In the genomic region with DNA sequence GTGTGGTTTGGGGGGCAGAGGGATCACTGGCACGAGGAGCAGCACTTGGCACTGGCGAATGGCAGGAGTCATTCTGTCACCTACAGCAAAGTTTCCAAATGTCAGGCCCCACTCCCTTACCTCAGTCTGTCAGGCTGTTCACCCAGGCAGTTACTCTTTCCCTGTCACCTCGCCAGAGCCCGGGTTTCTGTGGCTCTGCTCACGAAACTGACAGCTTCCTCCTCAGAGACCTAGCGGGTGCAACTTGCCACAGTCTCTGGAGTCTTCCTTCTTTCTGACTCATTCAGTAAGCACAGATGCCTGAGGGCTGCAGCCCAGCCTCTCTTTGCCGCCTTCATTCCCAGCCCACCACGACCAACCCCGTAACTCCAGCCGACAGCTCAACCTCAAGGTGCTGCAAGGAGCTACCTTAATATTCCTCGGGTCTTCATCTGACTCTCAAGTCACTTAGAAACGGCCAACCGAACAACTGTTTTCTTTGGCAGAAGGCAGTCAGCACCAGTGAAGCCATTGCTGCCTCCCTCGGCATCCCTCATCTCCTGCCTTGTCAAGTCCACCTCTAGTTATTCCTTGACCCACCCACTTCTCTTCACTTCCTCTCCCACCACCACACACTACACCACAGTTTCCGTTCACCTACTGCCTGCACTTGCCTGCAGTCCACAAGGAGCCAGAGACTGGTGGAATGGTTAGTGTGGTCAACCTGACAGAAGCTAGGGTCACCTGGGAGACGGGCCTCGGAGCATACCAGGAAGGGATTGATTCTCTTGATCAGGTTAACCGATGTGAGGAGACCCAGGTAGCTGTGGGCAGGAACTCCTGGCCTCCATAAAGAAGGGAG, we compare ENCODE assay signal across 9 mouse cellular contexts. TPM values are rescaled to one million over a fixed set of nuclear protein-coding genes. Genes with fewer than 3 reads are reported as not detected.
DNase-seq lines count a peak whose midpoint lies in the region; ATAC-seq lines count a peak whose summit lies in the region.
"Had no signal": no experiment of that assay in that cellular context is flagged by ENCODE, and none has a peak within 500 bp of the region (broad histone marks: within the 10 kb centered on the region; RNA-seq: fewer than 3 reads in every experiment).

No protein-coding gene starts in this region.

- peaks cover 7% of the 10 kb centered on the region for H3K4me1 ChIP-seq in neural tube, embryonic 11.5 days (ENCODE audit: control insufficient read depth, insufficient read depth, low read length)
- peaks cover 9% of the 10 kb centered on the region for H3K4me1 ChIP-seq in brown adipose tissue, adult 24 weeks (ENCODE audit: control insufficient read depth, insufficient read depth, insufficient read length, low read length)
- H3K4me1 ChIP-seq in hindbrain, embryonic 12.5 days: peaks cover 27% of the 10 kb centered on the region
- peaks cover 36% of the 10 kb centered on the region for H3K4me1 ChIP-seq in liver, embryonic 16.5 days (ENCODE audit: control insufficient read depth, low read depth, low read length)
- peaks cover 17% of the 10 kb centered on the region for H3K4me1 ChIP-seq in neural tube, embryonic 12.5 days

- no peak for DNase-seq in neural tube, embryonic 11.5 days (ENCODE audit: low spot score)
- DNase-seq in neural tube, embryonic 10.5 days (ENCODE audit: extremely low spot score, low spot score): no peak
- DNase-seq in embryo, embryonic 11 days: no peak
- DNase-seq in retina, postnatal 1 day: no peak

- ATAC-seq in neural tube, embryonic 11.5 days (ENCODE audit: insufficient read depth, low FRiP score, low TSS enrichment): no peak
- ATAC-seq in hindbrain, embryonic 12.5 days (ENCODE audit: low FRiP score): no peak
- ATAC-seq in liver, embryonic 16.5 days (ENCODE audit: low read depth): no peak
- ATAC-seq in neural tube, embryonic 12.5 days (ENCODE audit: low FRiP score, low read depth): no peak

- no peaks in the 10 kb centered on the region for H3K27me3 ChIP-seq in neural tube, embryonic 11.5 days (ENCODE audit: control insufficient read depth, insufficient read depth, low read length)
- no peaks in the 10 kb centered on the region for H3K27me3 ChIP-seq in hindbrain, embryonic 12.5 days
- H3K27me3 ChIP-seq in liver, embryonic 16.5 days (ENCODE audit: control insufficient read depth, insufficient read depth, low read depth, low read length): no peaks in the 10 kb centered on the region
- H3K27me3 ChIP-seq in neural tube, embryonic 12.5 days (replicated peaks): no peaks in the 10 kb centered on the region

- 72% methylated on average over 18 of the region's 18 CpGs for WGBS in neural tube, embryonic 11.5 days
- WGBS in hindbrain, embryonic 12.5 days: 71% methylated on average over 18 of the region's 18 CpGs
- 21% methylated on average over 18 of the region's 18 CpGs for WGBS in liver, embryonic 16.5 days (ENCODE audit: insufficient replicate concordance)
- 74% methylated on average over 18 of the region's 18 CpGs for WGBS in neural tube, embryonic 12.5 days

- no peaks in the 10 kb centered on the region for H3K9me3 ChIP-seq in neural tube, embryonic 11.5 days (ENCODE audit: control insufficient read depth, low read length)
- H3K9me3 ChIP-seq in hindbrain, embryonic 12.5 days (replicated peaks): no peaks in the 10 kb centered on the region
- H3K9me3 ChIP-seq in liver, embryonic 16.5 days (replicated peaks; ENCODE audit: control insufficient read depth, low read length): no peaks in the 10 kb centered on the region
- H3K9me3 ChIP-seq in neural tube, embryonic 12.5 days: no peaks in the 10 kb centered on the region

- peak overlapping the region; percentile 78 for H3K4me3 ChIP-seq in neural tube, embryonic 11.5 days (ENCODE audit: low read depth, low read length)
- peak overlapping the region; percentile 74 for H3K4me3 ChIP-seq in brown adipose tissue, adult 24 weeks (ENCODE audit: insufficient read depth, low read depth, low read length)
- peak overlapping the region; percentile 59 for H3K4me3 ChIP-seq in hindbrain, embryonic 12.5 days
- peak overlapping the region; percentile 82 for H3K4me3 ChIP-seq in liver, embryonic 16.5 days (ENCODE audit: low read depth, low read length)
- H3K4me3 ChIP-seq in neural tube, embryonic 12.5 days: peak overlapping the region; percentile 60

- peak overlapping the region; percentile 66 for H3K9ac ChIP-seq in neural tube, embryonic 11.5 days (ENCODE audit: low read length)
- peak overlapping the region; percentile 71 for H3K9ac ChIP-seq in hindbrain, embryonic 12.5 days
- H3K9ac ChIP-seq in liver, embryonic 16.5 days (ENCODE audit: low read depth, low read length): peak overlapping the region; percentile 78
- H3K9ac ChIP-seq in neural tube, embryonic 12.5 days: peak overlapping the region; percentile 58

- H3K4me2 ChIP-seq in neural tube, embryonic 11.5 days (ENCODE audit: low read depth): peak overlapping the region; percentile 98
- peak overlapping the region; percentile 83 for H3K4me2 ChIP-seq in hindbrain, embryonic 12.5 days (replicated peaks)
- peak overlapping the region; percentile 93 for H3K4me2 ChIP-seq in liver, embryonic 16.5 days (ENCODE audit: low read depth, low read length)
- peak overlapping the region; percentile 90 for H3K4me2 ChIP-seq in neural tube, embryonic 12.5 days (replicated peaks)

- peaks cover 3% of the 10 kb centered on the region for H3K36me3 ChIP-seq in neural tube, embryonic 11.5 days (ENCODE audit: control insufficient read depth, insufficient read depth, low read length)
- H3K36me3 ChIP-seq in hindbrain, embryonic 12.5 days: peaks cover 36% of the 10 kb centered on the region
- H3K36me3 ChIP-seq in liver, embryonic 16.5 days (ENCODE audit: control insufficient read depth, insufficient read depth): peaks cover 6% of the 10 kb centered on the region; the same call in 1 of the 2 replicates
- peaks cover 33% of the 10 kb centered on the region for H3K36me3 ChIP-seq in neural tube, embryonic 12.5 days

- no peak overlapping the region for H3K27ac ChIP-seq in neural tube, embryonic 11.5 days (ENCODE audit: low read depth, low read length)
- 0 out of 2 replicates have a peak overlapping the region, but pooled peaks have one; percentile 11 for H3K27ac ChIP-seq in brown adipose tissue, adult 24 weeks (replicated peaks; ENCODE audit: low read depth, low read length)
- no peak overlapping the region for H3K27ac ChIP-seq in hindbrain, embryonic 12.5 days
- H3K27ac ChIP-seq in liver, embryonic 16.5 days (ENCODE audit: low read length): peak overlapping the region; percentile 55
- no peak overlapping the region for H3K27ac ChIP-seq in neural tube, embryonic 12.5 days

RNA-seq across cellular contexts. Expression of gene Slc35c2, which starts 1.1 kb away (rescaled TPM):
- polyA plus RNA-seq in neural tube, embryonic 11.5 days (2014; fragmentation: Nextera tagmentation; extraction: Ambion mirVana): 47.3 and 48.2 TPM in 2 replicates
- polyA plus RNA-seq in brown adipose tissue, adult 24 weeks (2012; ENCODE audit: insufficient read depth, insufficient read length, missing spikeins): 12.3 and 12.6 TPM in 2 replicates
- 57.1 and 57.9 TPM in 2 replicates for polyA plus RNA-seq in hindbrain, embryonic 12.5 days (2016; fragmentation: Nextera tagmentation; extraction: Ambion mirVana)
- 37.9 and 47.2 TPM in 2 replicates for polyA plus RNA-seq in liver, embryonic 16.5 days (2015; fragmentation: Nextera tagmentation; extraction: Ambion mirVana)
- polyA plus RNA-seq in neural tube, embryonic 12.5 days (2016; fragmentation: Nextera tagmentation; extraction: Ambion mirVana): 52.9 and 59.9 TPM in 2 replicates

RNA-seq across cellular contexts. Expression of gene Elmo2, which starts 39.7 kb away (rescaled TPM):
- 89.0 and 97.7 TPM in 2 replicates for polyA plus RNA-seq in neural tube, embryonic 11.5 days (2014; fragmentation: Nextera tagmentation; extraction: Ambion mirVana)
- 20.5 and 22.4 TPM in 2 replicates for polyA plus RNA-seq in brown adipose tissue, adult 24 weeks (2012; ENCODE audit: insufficient read depth, insufficient read length, missing spikeins)
- 88.8 TPM in 2 replicates for polyA plus RNA-seq in hindbrain, embryonic 12.5 days (2016; fragmentation: Nextera tagmentation; extraction: Ambion mirVana)
- 15.9 and 16.3 TPM in 2 replicates for polyA plus RNA-seq in liver, embryonic 16.5 days (2015; fragmentation: Nextera tagmentation; extraction: Ambion mirVana)
- 84.4 and 87.0 TPM in 2 replicates for polyA plus RNA-seq in neural tube, embryonic 12.5 days (2016; fragmentation: Nextera tagmentation; extraction: Ambion mirVana)

RNA-seq across cellular contexts. Expression of gene Cdh22, which starts 51.9 kb away (rescaled TPM):
- polyA plus RNA-seq in neural tube, embryonic 11.5 days (2014; fragmentation: Nextera tagmentation; extraction: Ambion mirVana): 3.1 and 3.4 TPM in 2 replicates
- polyA plus RNA-seq in brown adipose tissue, adult 24 weeks (2012; ENCODE audit: insufficient read depth, insufficient read length, missing spikeins): not detected in 2 replicates
- 12.3 and 13.5 TPM in 2 replicates for polyA plus RNA-seq in hindbrain, embryonic 12.5 days (2016; fragmentation: Nextera tagmentation; extraction: Ambion mirVana)
- not detected in 2 replicates for polyA plus RNA-seq in liver, embryonic 16.5 days (2015; fragmentation: Nextera tagmentation; extraction: Ambion mirVana)
- polyA plus RNA-seq in neural tube, embryonic 12.5 days (2016; fragmentation: Nextera tagmentation; extraction: Ambion mirVana): 10.0 and 10.4 TPM in 2 replicates
- polyA plus RNA-seq: gonadal fat pad, adult 2 months had no signal

Comparison
In these comparisons a context has a peak if more than half of its experiments do, and no peak if none do; other contexts are left out.
1. H3K27ac ChIP-seq: peak in brown adipose tissue, adult 24 weeks (single experiment) and liver, embryonic 16.5 days (single experiment); none in neural tube, embryonic 11.5 days (single experiment), hindbrain, embryonic 12.5 days (single experiment) and neural tube, embryonic 12.5 days (single experiment).
2. Peak in every context shown above with its lines, with median percentiles within 50 percentile points of each other: H3K4me2 ChIP-seq, H3K4me3 ChIP-seq and H3K9ac ChIP-seq.